Mouse (Mus musculus) T-cell, adult 2 months (primary cell): ENCODE measurements around the gene Abca17.

Experiments used
- DNase-seq: peaks from one replicate; pipeline ENCODE4 v3.0.0; 2022; ENCODE audit warnings: low spot score

Gene Abca17

GRCm38 (mm10) chr17:24236921-24237320 lies 113.9 kb downstream of the Abca17 start:
- no peak for DNase-seq

- no peak for DNase-seq
These were observed 114.4 kb downstream of the Abca17 start for GRCm38 (mm10) chr17:24236479-24236878.

GRCm38 (mm10) chr17:24227941-24228340 lies 122.9 kb downstream of the Abca17 start:
- DNase-seq: no peak

- DNase-seq: no peak
These were observed 124.1 kb downstream of the Abca17 start for GRCm38 (mm10) chr17:24226721-24227120.

- no peak for DNase-seq
These were observed 125.0 kb downstream of the Abca17 start for GRCm38 (mm10) chr17:24225851-24226250.

- DNase-seq: no peak
These were observed 126.1 kb downstream of the Abca17 start for GRCm38 (mm10) chr17:24224741-24225140.

GRCm38 (mm10) chr17:24223513-24223912 lies 127.4 kb downstream of the Abca17 start:
- no peak for DNase-seq

- no peak for DNase-seq
These were observed 128.2 kb downstream of the Abca17 start for GRCm38 (mm10) chr17:24222653-24223052.

- peak; percentile 91 for DNase-seq
These were observed 130.1 kb downstream of the Abca17 start, which contains the start of gene Tedc2 for GRCm38 (mm10) chr17:24220435-24221411. Tedc2 (minus strand) TSS chr17:24220851.

- no peak for DNase-seq
These were observed 134.0 kb downstream of the Abca17 start for GRCm38 (mm10) chr17:24216836-24217235.
